Mouse (Mus musculus) heart, postnatal 0 days (tissue): ENCODE data around the gene Cdca5. TPM values are rescaled to one million over a fixed set of nuclear protein-coding genes. Genes with fewer than 3 reads are reported as not detected.
"Not testable (repeated sequence)": the region's sequence is repeated elsewhere in the genome, so short reads cannot be mapped to it uniquely, and the experiment has no call there.

ENCODE experiments used
- ATAC-seq: fragments of 200-750 bp; cut with Nextera tagmentation; 2 replicates; pipeline ENCODE4 v1.8.0; 2017; ENCODE audit warnings: low read depth, moderate number of reproducible peaks, moderate library complexity; ENCODE audit not compliant: insufficient read depth
- DNase-seq: peaks from one replicate; pipeline ENCODE4 v3.0.0-alpha.2; 2016; ENCODE audit warnings: low spot score
- H3K27ac ChIP-seq: fragments of 300-500 bp; sonication (generic); 2 replicates; pipeline ENCODE4 v1.5.1; 2014; ENCODE audit warnings: low read depth, mild to moderate bottlenecking
- H3K27me3 ChIP-seq: fragments of 300-500 bp; sonication (generic); 2 replicates; pipeline ENCODE4 v1.6.1; 2014; ENCODE audit warnings: low read length, mixed read lengths; ENCODE audit not compliant: control insufficient read depth, insufficient read depth
- H3K36me3 ChIP-seq: fragments of 300-500 bp; sonication (generic); replicated peaks from 2 replicates; pipeline ENCODE4 v1.6.1; 2014; ENCODE audit warnings: low read length, mixed read lengths; ENCODE audit not compliant: control insufficient read depth, insufficient read depth
- H3K4me1 ChIP-seq: fragments of 300-500 bp; sonication (generic); 2 replicates; pipeline ENCODE4 v1.6.1; 2014; ENCODE audit warnings: antibody characterized with exemption; ENCODE audit not compliant: control insufficient read depth, insufficient read depth
- H3K4me2 ChIP-seq: fragments of 300-500 bp; sonication (generic); 2 replicates; pipeline ENCODE4 v1.6.1; 2014; ENCODE audit warnings: low read depth, mild to moderate bottlenecking, low read length, moderate library complexity
- H3K4me3 ChIP-seq: fragments of 300-500 bp; sonication (generic); 2 replicates; pipeline ENCODE4 v1.5.1; 2014; ENCODE audit warnings: low read depth, low read length
- H3K9ac ChIP-seq: fragments of 300-500 bp; sonication (generic); replicated peaks from 2 replicates; pipeline ENCODE4 v1.6.1; 2014; ENCODE audit warnings: low read depth, low read length, mixed read lengths
- H3K9me3 ChIP-seq: fragments of 300-500 bp; sonication (generic); replicated peaks from 2 replicates; pipeline ENCODE4 v1.6.1; 2016; ENCODE audit warnings: low read length; ENCODE audit not compliant: control insufficient read depth
- CTCF ChIP-seq: IDR thresholded peaks from 2 replicates; pipeline ENCODE4 v1.5.1; 2016; ENCODE audit warnings: antibody characterized with exemption, control low read depth, low read depth
- EP300 ChIP-seq: IDR thresholded peaks from 2 replicates; pipeline ENCODE4 v1.6.1; 2016; ENCODE audit warnings: antibody characterized with exemption, low read depth
- WGBS: fragments of 180-500 bp; shearing (Covaris S2); extraction: QIAGEN DNeasy Blood & Tissue Kit; methylation state at CpG from one replicate; pipeline ENCODE4 v1.1.7; 2014; 5-methylcytosine and 5-hydroxymethylcytosine counted together
- polyA plus RNA-seq: library from polyadenylated mRNA; unstranded; fragments of >200 nt; fragmentation: Nextera tagmentation; extraction: Ambion mirVana; gene quantifications from 2 replicates; pipeline ENCODE4 v1.2.1, GENCODE M21; 2015
- total RNA-seq: library from RNA; depleted of rRNA; stranded (reverse); fragments of >200 nt; gene quantifications from 2 replicates; pipeline ENCODE4 v1.2.3, GENCODE M21; 2014; ENCODE audit warnings: low replicate concordance

The Cdca5 gene
- total and polyA plus RNA-seq, 2 experiments from 2014 or later: 2.2 to 5.7 TPM

DNA sequence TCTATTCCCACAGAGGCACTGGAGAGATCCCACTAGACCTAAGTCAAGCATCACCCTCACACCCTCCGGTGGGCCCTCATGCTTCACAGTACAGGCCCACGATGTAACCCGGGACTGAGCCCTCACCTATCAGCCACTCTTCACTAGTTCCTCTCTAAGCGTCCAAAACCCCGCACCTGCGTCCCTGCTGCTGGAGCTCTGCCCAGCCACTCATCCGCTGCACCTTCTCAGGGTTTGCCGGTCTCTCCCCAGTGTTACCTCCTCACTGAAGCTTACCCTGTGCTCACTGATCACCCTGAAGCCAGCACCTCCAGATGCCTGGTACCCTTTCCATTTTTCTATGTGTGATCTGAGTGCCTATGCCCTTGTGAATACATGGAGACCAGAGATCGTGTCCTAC lies 42.5 kb upstream of the Cdca5 start:
- H3K9ac ChIP-seq: no peak overlapping the region
- H3K27me3 ChIP-seq: no peaks in the 10 kb centered on the region
- 66% methylated on average over 9 of the region's 9 CpGs for WGBS
- H3K4me3 ChIP-seq: no peak overlapping the region
- ATAC-seq (no peak), DNase-seq (no peak)
- H3K36me3 ChIP-seq: no peaks in the 10 kb centered on the region
- 0 out of 2 replicates have a peak, but pooled peaks cover 6% of the 10 kb centered on the region for H3K4me1 ChIP-seq
- no peak for TF ChIP-seq EP300
- no peaks in the 10 kb centered on the region for H3K9me3 ChIP-seq
- H3K4me2 ChIP-seq: no peak overlapping the region
- no peak overlapping the region for H3K27ac ChIP-seq

DNA sequence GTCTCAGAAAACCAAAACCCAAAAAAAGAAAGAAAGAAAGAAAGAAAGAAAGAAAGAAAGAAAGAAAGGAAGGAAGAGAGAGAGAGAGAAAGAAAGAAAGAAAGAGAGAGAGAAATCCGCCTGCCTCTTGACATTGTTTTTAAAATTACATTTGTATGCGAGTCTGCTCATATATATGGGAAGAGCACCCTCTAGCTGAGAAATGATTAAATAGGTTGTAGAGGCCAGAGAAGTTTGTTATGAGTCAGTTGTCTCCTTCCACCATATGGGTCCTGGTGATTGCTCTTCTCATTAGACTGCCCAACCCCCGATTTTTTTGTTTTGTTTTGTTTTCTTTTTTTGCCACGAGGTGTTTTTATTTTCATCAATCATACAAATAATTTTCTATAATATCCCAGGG lies 40.7 kb upstream of the Cdca5 start:
- H3K4me1 ChIP-seq: peaks cover 15% of the 10 kb centered on the region
- not testable (repeated sequence) for H3K27me3 ChIP-seq, ATAC-seq, H3K27ac ChIP-seq, H3K4me3 ChIP-seq, H3K9me3 ChIP-seq, H3K4me2 ChIP-seq, H3K9ac ChIP-seq
- 42% methylated on average over 4 of the region's 4 CpGs for WGBS
- peak; percentile 53 for DNase-seq
- peaks cover 11% of the 10 kb centered on the region for H3K36me3 ChIP-seq
- peak; percentile 54 for TF ChIP-seq CTCF

GRCm38 (mm10) chr19:6045366-6046293 lies 39.2 kb upstream of the Cdca5 start:
- peak; percentile 26; the same call in 1 of the 2 replicates for ATAC-seq
- H3K9me3 ChIP-seq: no peaks in the 10 kb centered on the region
- peak overlapping the region; percentile 97 for H3K27ac ChIP-seq
- peak; percentile 20; the same call in 1 of the 2 replicates for TF ChIP-seq CTCF
- no peak for TF ChIP-seq EP300
- peak overlapping the region; percentile 88 for H3K9ac ChIP-seq
- peaks cover 15% of the 10 kb centered on the region for H3K4me1 ChIP-seq
- peak overlapping the region; percentile 97 for H3K4me2 ChIP-seq
- peak overlapping the region; percentile 73 for H3K4me3 ChIP-seq
- 10% methylated on average over 20 of the region's 20 CpGs for WGBS
- DNase-seq: peak; percentile 69
- H3K27me3 ChIP-seq: no peaks in the 10 kb centered on the region
- peaks cover 26% of the 10 kb centered on the region for H3K36me3 ChIP-seq

- Histone ChIP-seq H3K4me2 (peak within 1 kb of the TSS; percentile 97), H3K27ac (peak within 1 kb of the TSS; percentile 97), H3K4me1 (peaks cover 15% of the 10 kb centered on the region), H3K9me3 (no peaks in the 10 kb centered on the region), H3K4me3 (peak within 1 kb of the TSS; percentile 73), H3K9ac (peak within 1 kb of the TSS; percentile 88), H3K36me3 (peaks cover 35% of the 10 kb centered on the region), H3K27me3 (no peaks in the 10 kb centered on the region)
- TF ChIP-seq EP300 (peak; percentile 77), CTCF (no peak)
- WGBS: under 1% methylated on average over 65 of the region's 65 CpGs
- DNase-seq (peak; percentile 95), ATAC-seq (peak; percentile 88)
Observed at GRCm38 (mm10) chr19:6046294-6047153, 38.3 kb upstream of the Cdca5 start, which contains the start of gene Syvn1. Gene Syvn1, plus strand, starts transcription at chr19:6046576.

DNA sequence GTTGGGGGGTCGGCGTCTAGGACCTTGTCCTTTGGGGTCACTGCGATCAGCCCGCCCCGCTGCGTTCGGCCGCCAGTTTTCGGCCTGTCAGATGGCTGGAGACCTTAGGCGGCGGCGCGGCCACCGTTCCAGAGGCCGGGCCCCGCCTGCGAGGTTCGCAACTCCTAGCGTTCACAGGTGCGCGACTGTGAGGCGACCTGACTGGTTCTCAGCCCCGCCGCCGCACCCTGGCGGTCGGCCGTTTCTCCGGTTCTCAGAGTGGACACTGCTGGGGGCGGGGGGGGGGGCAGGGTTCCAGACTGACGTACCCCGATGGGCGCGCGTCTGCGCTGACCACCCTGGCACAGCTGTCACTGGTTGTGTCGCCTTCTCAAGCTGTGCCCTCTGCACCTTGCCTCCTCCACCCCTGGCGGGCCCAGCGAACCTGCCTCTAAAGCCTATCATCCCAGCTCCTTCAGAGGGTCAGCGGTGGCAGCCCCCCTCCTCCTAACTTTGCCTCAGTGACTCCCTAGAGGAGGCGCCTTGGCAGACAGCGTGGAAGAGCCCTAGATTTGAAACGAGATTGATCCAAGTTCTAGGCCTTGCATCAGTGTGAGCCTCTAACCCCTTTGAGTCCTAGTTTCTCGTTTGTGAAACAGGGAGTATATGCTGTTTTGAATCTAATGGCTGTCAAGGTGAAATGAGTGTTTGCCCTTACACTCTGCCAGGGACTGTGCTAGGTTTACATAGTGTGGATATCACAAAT lies 37.5 kb upstream of the Cdca5 start:
- peak overlapping the region; percentile 97 for H3K4me2 ChIP-seq

More for the DNA sequence above, 37.5 kb upstream of the Cdca5 start:
- no peak for TF ChIP-seq CTCF
- TF ChIP-seq EP300: no peak
- peak; percentile 3; the same call in 1 of the 2 replicates for ATAC-seq
- Histone ChIP-seq H3K36me3 (peaks cover 43% of the 10 kb centered on the region), H3K9me3 (no peaks in the 10 kb centered on the region), H3K4me1 (peaks cover 15% of the 10 kb centered on the region), H3K4me3 (peak overlapping the region; percentile 73), H3K9ac (peak overlapping the region; percentile 88), H3K27me3 (no peaks in the 10 kb centered on the region), H3K27ac (peak overlapping the region; percentile 97)
- DNase-seq: no peak
- WGBS: under 1% methylated on average over 42 of the region's 44 CpGs
